Mouse (Mus musculus) hindbrain, embryonic 11.5 days (tissue): ENCODE measurements around the gene Gm16451. TPM values are rescaled to one million over a fixed set of nuclear protein-coding genes. Genes with fewer than 3 reads are reported as not detected.
"Not testable (repeated sequence)": the region's sequence is repeated elsewhere in the genome, so short reads cannot be mapped to it uniquely, and the experiment has no call there.

Experiments
- ATAC-seq: fragments of 200-750 bp; cut with Nextera tagmentation; 2 replicates; pipeline ENCODE4 v1.8.0; 2017; ENCODE audit warnings: mild to moderate bottlenecking, moderate TSS enrichment, moderate library complexity; ENCODE audit not compliant: low FRiP score
- DNase-seq: peaks from one replicate; pipeline ENCODE4 v3.0.0-alpha.2; 2015; ENCODE audit warnings: low spot score
- H3K27ac ChIP-seq: fragments of 300-500 bp; sonication (generic); 2 replicates; pipeline ENCODE4 v1.5.1; 2014; ENCODE audit warnings: mild to moderate bottlenecking, low read depth, low read length
- H3K27me3 ChIP-seq: fragments of 300-500 bp; sonication (generic); 2 replicates; pipeline ENCODE4 v1.6.1; 2014; ENCODE audit warnings: mild to moderate bottlenecking, low read length, moderate library complexity, mixed read lengths; ENCODE audit not compliant: control insufficient read depth, insufficient read depth
- H3K36me3 ChIP-seq: fragments of 300-500 bp; sonication (generic); 2 replicates; pipeline ENCODE4 v1.6.1; 2014; ENCODE audit warnings: mild to moderate bottlenecking, low read length, moderate library complexity, mixed read lengths; ENCODE audit not compliant: control insufficient read depth, insufficient read depth
- H3K4me1 ChIP-seq: fragments of 300-500 bp; sonication (generic); replicated peaks from 2 replicates; pipeline ENCODE4 v1.6.1; 2014; ENCODE audit warnings: low read length, mixed read lengths; ENCODE audit not compliant: control insufficient read depth, insufficient read depth
- H3K4me2 ChIP-seq: fragments of 300-500 bp; sonication (generic); replicated peaks from 2 replicates; pipeline ENCODE4 v1.6.1; 2014; ENCODE audit warnings: mild to moderate bottlenecking, low read depth, low read length
- H3K4me3 ChIP-seq: fragments of 300-500 bp; sonication (generic); 2 replicates; pipeline ENCODE4 v1.5.1; 2014; ENCODE audit warnings: low read depth, low read length
- H3K9ac ChIP-seq: fragments of 300-500 bp; sonication (generic); 2 replicates; pipeline ENCODE4 v1.6.1; 2014; ENCODE audit warnings: low read depth, low read length
- H3K9me3 ChIP-seq: fragments of 300-500 bp; sonication (generic); 2 replicates; pipeline ENCODE4 v1.6.1; 2016; ENCODE audit warnings: low read length; ENCODE audit not compliant: control insufficient read depth
- WGBS: fragments of 180-500 bp; shearing (Covaris S2); extraction: QIAGEN DNeasy Blood & Tissue Kit; methylation state at CpG from one replicate; pipeline ENCODE4 v1.1.7; 2014; 5-methylcytosine and 5-hydroxymethylcytosine counted together
- polyA plus RNA-seq: library from polyadenylated mRNA; unstranded; fragments of >200 nt; fragmentation: Nextera tagmentation; extraction: Ambion mirVana; gene quantifications from 2 replicates; pipeline ENCODE4 v1.2.1, GENCODE M21; 2014

Gene Gm16451
- polyA plus RNA-seq = not detected in 2 replicates

GRCm38 (mm10) chr7:22118145-22118544 is at the start of gene Gm16451:
TSS of gene Gm16451 (minus strand) at chr7:22118245.
- H3K36me3 ChIP-seq, H3K4me1 ChIP-seq, H3K4me2 ChIP-seq, H3K27me3 ChIP-seq, H3K27ac ChIP-seq, ATAC-seq, H3K9me3 ChIP-seq, H3K4me3 ChIP-seq, H3K9ac ChIP-seq, DNase-seq: not testable (repeated sequence)
- WGBS = no CpG with 5 or more reads among the region's 2 CpGs

DNA sequence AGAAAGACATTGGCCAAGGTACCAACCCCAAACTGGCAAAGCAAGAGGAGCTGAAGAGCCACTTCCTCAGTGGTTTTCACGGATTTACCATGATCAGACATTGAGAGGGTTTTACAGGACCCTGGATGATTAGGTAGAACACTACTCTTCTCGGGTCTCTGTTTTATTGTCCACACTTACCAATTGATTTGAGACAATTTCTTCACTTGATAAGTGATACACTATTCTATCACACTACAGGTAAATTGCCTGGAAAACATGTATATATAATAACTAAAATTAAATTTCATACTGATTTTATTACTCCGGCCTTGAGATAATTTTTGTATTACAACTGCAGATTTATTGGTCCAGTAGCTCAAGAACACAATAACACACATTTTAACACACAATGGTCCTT is 45.9 kb upstream of the Gm16451 start, which contains the start of gene Vmn1r142:
Gene Vmn1r142, minus strand, starts transcription at position 101 of the 400 bp plus-strand sequence.
- WGBS = no CpG with 5 or more reads among the region's 3 CpGs
- H3K27ac ChIP-seq, H3K4me2 ChIP-seq, H3K36me3 ChIP-seq, DNase-seq, H3K4me1 ChIP-seq, H3K9me3 ChIP-seq, H3K9ac ChIP-seq, ATAC-seq, H3K4me3 ChIP-seq, H3K27me3 ChIP-seq: not testable (repeated sequence)

DNA sequence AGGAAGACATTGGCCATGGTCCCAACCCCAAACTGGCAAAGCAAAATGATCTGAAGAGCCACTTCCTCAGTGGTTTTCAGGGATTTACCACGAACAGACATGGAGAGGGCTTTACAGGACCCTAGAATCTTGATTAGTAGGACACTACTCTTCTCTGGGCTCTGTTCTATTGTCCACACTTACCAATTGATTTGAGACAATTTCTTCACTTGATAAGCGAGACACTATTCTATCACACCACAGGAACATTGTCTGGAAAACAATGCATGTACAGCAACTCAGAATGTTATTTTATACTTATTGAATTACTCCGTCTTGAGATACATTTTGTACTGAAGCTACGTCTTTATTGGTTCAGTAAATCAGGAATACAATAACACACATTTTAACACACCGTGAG is 16.6 kb upstream of the Gm16451 start, which contains the start of gene Gm10666:
Gene Gm10666, minus strand, starts transcription at position 101 of the 400 bp plus-strand sequence.
- not testable (repeated sequence) for H3K9ac ChIP-seq, H3K27ac ChIP-seq, H3K36me3 ChIP-seq, H3K4me1 ChIP-seq, DNase-seq, H3K9me3 ChIP-seq, H3K4me2 ChIP-seq, H3K27me3 ChIP-seq, H3K4me3 ChIP-seq, ATAC-seq
- no CpG with 5 or more reads among the region's 5 CpGs for WGBS

GRCm38 (mm10) chr7:22068757-22069156 is 49.3 kb downstream of the Gm16451 start, which contains the start of gene Vmn1r139:
TSS of gene Vmn1r139 (plus strand) at chr7:22069057.
- H3K4me1 ChIP-seq, ATAC-seq, H3K9me3 ChIP-seq, H3K4me2 ChIP-seq, H3K27ac ChIP-seq, H3K4me3 ChIP-seq, H3K36me3 ChIP-seq, DNase-seq, H3K9ac ChIP-seq, H3K27me3 ChIP-seq: not testable (repeated sequence)
- no CpG with 5 or more reads among the region's 7 CpGs for WGBS

Other genes starting within 250 kb of the Gm16451 start
- gene Gm5891, start 197.0 kb downstream of the Gm16451 start, polyA plus RNA-seq = not detected in 2 replicates
- gene Vmn1r137, start 123.7 kb downstream of the Gm16451 start, polyA plus RNA-seq = not detected in 2 replicates
- not detected in 2 replicates for gene Vmn1r138, start 89.3 kb downstream of the Gm16451 start, polyA plus RNA-seq
- not detected in 2 replicates for gene Gm6176, start 61.9 kb downstream of the Gm16451 start, polyA plus RNA-seq
- gene Vmn1r139, start 49.2 kb downstream of the Gm16451 start, polyA plus RNA-seq = not detected in 2 replicates
- not detected in 2 replicates for gene Gm10666, start 16.5 kb upstream of the Gm16451 start, polyA plus RNA-seq
- gene Vmn1r142, start 45.8 kb upstream of the Gm16451 start, polyA plus RNA-seq = not detected in 2 replicates
- not detected in 2 replicates for gene Vmn1r143, start 71.1 kb upstream of the Gm16451 start, polyA plus RNA-seq
- gene Gm8653, start 83.0 kb upstream of the Gm16451 start, polyA plus RNA-seq = not detected in 2 replicates
- not detected in 2 replicates for gene Gm8453, start 111.2 kb upstream of the Gm16451 start, polyA plus RNA-seq
- gene Gm4187, start 211.5 kb upstream of the Gm16451 start, polyA plus RNA-seq = not detected in 2 replicates